19 mouse cellular contexts compared by ENCODE assay signal in genomic region chr3:9896303-9896702, GRCm38 (mm10).
"Had no signal": no experiment of that assay in that cellular context is flagged by ENCODE, and none has a peak within 500 bp of the region (broad histone marks: within the 10 kb centered on the region; RNA-seq: fewer than 3 reads in every experiment).

No protein-coding gene starts in this region.

- H3K9ac ChIP-seq: limb, embryonic 13.5 days; liver, embryonic 12.5 days; liver, embryonic 15.5 days; lung, embryonic 15.5 days; stomach, embryonic 15.5 days had no signal

- H3K27ac ChIP-seq: layer of hippocampus, adult 2 months; limb, embryonic 10.5 days; limb, embryonic 13.5 days; liver, embryonic 12.5 days; liver, embryonic 15.5 days; lung, embryonic 15.5 days; stomach, embryonic 15.5 days had no signal

- H3K4me1 ChIP-seq: limb, embryonic 10.5 days; limb, embryonic 13.5 days; liver, embryonic 12.5 days; liver, embryonic 15.5 days; lung, embryonic 15.5 days; stomach, embryonic 15.5 days had no signal

- H3K9me3 ChIP-seq: limb, embryonic 10.5 days; limb, embryonic 13.5 days; liver, embryonic 12.5 days; liver, embryonic 15.5 days; lung, embryonic 15.5 days; stomach, embryonic 15.5 days had no signal

- ATAC-seq: intestine, embryonic 16.5 days; liver, embryonic 12.5 days had no signal

- H3K4me3 ChIP-seq: layer of hippocampus, adult 2 months; limb, embryonic 10.5 days; limb, embryonic 13.5 days; liver, embryonic 12.5 days; liver, embryonic 15.5 days; lung, embryonic 15.5 days; stomach, embryonic 15.5 days had no signal

- H3K4me2 ChIP-seq: limb, embryonic 13.5 days; liver, embryonic 12.5 days; liver, embryonic 15.5 days; lung, embryonic 15.5 days; midbrain, embryonic 11.5 days; stomach, embryonic 15.5 days had no signal

- DNase-seq: kidney, adult 18-20 months; kidney, adult 9 months; kidney, postnatal 14 days; kidney, postnatal 4 days; layer of hippocampus, postnatal 36 days; liver; lung, adult 18-20 months; lung, postnatal 14 days; lung, postnatal 4 days; midbrain, embryonic 14.5 days had no signal

- H3K27me3 ChIP-seq: limb, embryonic 13.5 days; liver, embryonic 12.5 days; liver, embryonic 15.5 days; lung, embryonic 15.5 days; stomach, embryonic 15.5 days had no signal

- H3K36me3 ChIP-seq: limb, embryonic 10.5 days; limb, embryonic 13.5 days; liver, embryonic 12.5 days; liver, embryonic 15.5 days; lung, embryonic 15.5 days; stomach, embryonic 15.5 days had no signal
